Mouse (Mus musculus): ENCODE measurements around the gene Pex14.

DNA sequence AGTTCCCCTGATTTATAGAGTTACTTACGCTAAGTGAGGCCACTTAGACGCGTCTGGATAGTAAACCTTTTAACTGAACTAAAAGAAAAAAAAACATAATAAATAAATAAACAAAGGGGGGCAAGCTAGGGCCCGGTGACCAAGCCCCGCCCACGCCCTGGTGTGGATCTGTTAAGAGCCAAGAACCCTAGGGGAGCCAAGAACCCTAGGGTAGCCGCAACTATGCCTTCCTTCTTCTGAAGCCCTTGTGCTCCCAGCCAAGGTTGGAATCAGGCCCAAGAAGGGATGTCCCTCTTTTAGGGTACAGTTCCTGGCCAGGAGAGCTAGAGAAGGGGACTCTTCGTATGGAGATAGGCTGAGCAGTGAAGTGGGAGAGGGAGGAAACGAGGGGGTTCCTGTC is 176.3 kb downstream of the Pex14 start:
- TF ChIP-seq MYOG (IDR thresholded peaks at IDR 0.05; ENCODE audit: control insufficient read depth in 1 of 3, insufficient read depth in 1 of 3, insufficient read length in 2 of 3, low read depth in 2 of 3) (no peak), POLR2A (IDR thresholded peaks at IDR 0.05; ENCODE audit: insufficient read length, low read depth) (no peak), MAX (IDR thresholded peaks at IDR 0.05; ENCODE audit: low read depth) (no peak), SRF (IDR thresholded peaks at IDR 0.05; ENCODE audit: control insufficient read depth, insufficient read length, low read depth) (no peak), TCF3 (IDR thresholded peaks at IDR 0.05; ENCODE audit: insufficient read length, low read depth) (no peak), POLR2AphosphoS2 (IDR thresholded peaks at IDR 0.05; ENCODE audit: insufficient read length, low read depth) (no peak), USF1 (IDR thresholded peaks at IDR 0.05; ENCODE audit: low read depth) (no peak)
